Mouse (Mus musculus) stomach, embryonic 16.5 days (tissue): ENCODE results near the gene Tex37. TPM values are rescaled to one million over a fixed set of nuclear protein-coding genes. Genes with fewer than 3 reads are reported as not detected.
A peak's percentile ranks its signal among the peaks of the same experiment; 100 is the strongest.

Experiments
- ATAC-seq: fragments of 200-750 bp; cut with Nextera tagmentation; 2 replicates; pipeline ENCODE4 v1.8.0; 2017; ENCODE audit warnings: moderate number of reproducible peaks, moderate TSS enrichment; ENCODE audit not compliant: insufficient read depth, low FRiP score
- H3K27ac ChIP-seq: fragments of 300-500 bp; sonication (generic); 2 replicates; pipeline ENCODE4 v1.5.1; 2014; ENCODE audit warnings: low read length
- H3K27me3 ChIP-seq: fragments of 300-500 bp; sonication (generic); 2 replicates; pipeline ENCODE4 v1.6.1; 2014; ENCODE audit warnings: low read length, control low read depth, mixed read lengths; ENCODE audit not compliant: control insufficient read depth, insufficient read depth
- H3K36me3 ChIP-seq: fragments of 300-500 bp; sonication (generic); 2 replicates; pipeline ENCODE4 v1.6.1; 2014; ENCODE audit warnings: low read length; ENCODE audit not compliant: control insufficient read depth, insufficient read depth
- H3K4me1 ChIP-seq: fragments of 300-500 bp; sonication (generic); 2 replicates; pipeline ENCODE4 v1.6.1; 2014; ENCODE audit warnings: low read length, control low read depth, mixed read lengths; ENCODE audit not compliant: control insufficient read depth, insufficient read depth
- H3K4me2 ChIP-seq: fragments of 300-500 bp; sonication (generic); 2 replicates; pipeline ENCODE4 v1.6.1; 2014; ENCODE audit warnings: low read depth, low read length, mixed read lengths
- H3K4me3 ChIP-seq: fragments of 300-500 bp; sonication (generic); replicated peaks from 2 replicates; pipeline ENCODE4 v1.5.1; 2014; ENCODE audit warnings: mild to moderate bottlenecking, low read length
- H3K9ac ChIP-seq: fragments of 300-500 bp; sonication (generic); 2 replicates; pipeline ENCODE4 v1.6.1; 2014; ENCODE audit warnings: low read length
- H3K9me3 ChIP-seq: fragments of 300-500 bp; sonication (generic); replicated peaks from 2 replicates; pipeline ENCODE4 v1.6.1; 2016; ENCODE audit warnings: low read length, control low read depth; ENCODE audit not compliant: control insufficient read depth
- WGBS: fragments of 180-500 bp; shearing (Covaris S2); extraction: QIAGEN DNeasy Blood & Tissue Kit; methylation state at CpG from one replicate; pipeline ENCODE4 v1.1.7; 2014; 5-methylcytosine and 5-hydroxymethylcytosine counted together
- polyA plus RNA-seq: library from polyadenylated mRNA; unstranded; fragments of >200 nt; fragmentation: Nextera tagmentation; extraction: Ambion mirVana; gene quantifications from 2 replicates; pipeline ENCODE4 v1.2.1, GENCODE M21; 2015

The Tex37 gene
- polyA plus RNA-seq, 1 experiment from 2014 or later, result not detected

DNA sequence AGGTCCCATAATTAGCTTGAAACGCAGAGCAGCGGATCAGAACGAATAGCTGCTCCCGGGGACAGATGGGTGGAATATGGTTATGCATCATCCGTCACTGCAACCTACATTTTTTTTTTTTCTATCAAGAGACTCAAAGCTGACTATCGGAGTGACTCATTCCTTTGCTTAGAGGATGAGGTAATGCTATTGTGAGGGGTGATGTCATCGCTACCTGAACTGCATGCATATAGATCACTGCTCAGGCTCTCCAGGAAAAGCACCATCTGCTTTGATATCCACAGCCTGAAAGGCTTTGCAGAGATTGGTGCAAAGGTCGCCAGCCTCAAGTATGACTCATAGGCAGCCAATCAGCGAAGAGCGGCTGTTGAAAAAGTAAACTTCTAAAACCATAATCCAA is 46.6 kb downstream of the Tex37 start:
- Histone ChIP-seq H3K4me1 (peaks cover 10% of the 10 kb centered on the region), H3K4me3 (no peak overlapping the region), H3K9ac (no peak overlapping the region), H3K4me2 (peak overlapping the region; percentile 3), H3K27me3 (no peaks in the 10 kb centered on the region), H3K9me3 (no peaks in the 10 kb centered on the region), H3K36me3 (no peaks in the 10 kb centered on the region), H3K27ac (no peak overlapping the region)
- WGBS, result 39% methylated on average over 10 of the region's 10 CpGs
- peak; percentile 95 for ATAC-seq

DNA sequence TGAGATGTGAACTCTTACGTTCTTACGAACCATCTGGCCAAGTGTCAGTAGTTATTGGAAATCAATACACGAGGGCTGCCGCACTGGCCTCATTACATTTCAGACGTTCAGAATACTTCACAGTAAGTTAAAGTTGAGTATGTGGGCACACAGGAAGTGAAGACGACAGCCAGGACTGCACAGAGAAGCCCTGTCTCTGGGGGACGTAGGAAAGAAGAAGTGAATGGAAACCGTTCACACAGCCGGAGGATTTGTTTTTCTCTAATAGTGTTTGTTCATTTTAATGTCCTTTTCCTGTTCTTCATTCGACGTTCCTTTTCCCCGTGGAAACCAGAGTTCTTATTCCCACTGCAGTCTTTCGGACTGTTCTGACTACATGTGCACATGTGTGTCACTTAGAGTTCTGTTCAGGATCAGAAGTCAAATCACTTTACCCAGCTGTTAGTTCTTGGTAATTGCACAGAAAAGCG is 47.2 kb downstream of the Tex37 start:
- H3K27ac ChIP-seq, result no peak overlapping the region
- WGBS, result 49% methylated on average over 14 of the region's 14 CpGs
- H3K4me3 ChIP-seq, result no peak overlapping the region
- H3K9me3 ChIP-seq, result no peaks in the 10 kb centered on the region
- H3K4me2 ChIP-seq, result peak overlapping the region; percentile 3
- H3K9ac ChIP-seq, result no peak overlapping the region
- ATAC-seq, result no peak
- no peaks in the 10 kb centered on the region for H3K36me3 ChIP-seq
- peaks cover 10% of the 10 kb centered on the region for H3K4me1 ChIP-seq
- H3K27me3 ChIP-seq, result no peaks in the 10 kb centered on the region

GRCm38 (mm10) chr6:70867297-70867696 is 51.4 kb downstream of the Tex37 start:
- H3K4me3 ChIP-seq, result no peak overlapping the region
- 91% methylated on average over 9 of the region's 9 CpGs for WGBS
- no peak overlapping the region for H3K27ac ChIP-seq
- ATAC-seq, result no peak
- H3K9me3 ChIP-seq, result no peaks in the 10 kb centered on the region
- no peaks in the 10 kb centered on the region for H3K36me3 ChIP-seq
- no peak overlapping the region for H3K9ac ChIP-seq
- H3K4me1 ChIP-seq, result peaks cover 10% of the 10 kb centered on the region
- H3K4me2 ChIP-seq, result no peak overlapping the region
- no peaks in the 10 kb centered on the region for H3K27me3 ChIP-seq

- no peak overlapping the region for H3K27ac ChIP-seq
- H3K4me2 ChIP-seq, result no peak overlapping the region
- H3K9me3 ChIP-seq, result no peaks in the 10 kb centered on the region
- H3K9ac ChIP-seq, result no peak overlapping the region
- no peak overlapping the region for H3K4me3 ChIP-seq
- no peak for ATAC-seq
- no peaks in the 10 kb centered on the region for H3K27me3 ChIP-seq
- 74% methylated on average over 5 of the region's 5 CpGs for WGBS
- 0 out of 2 replicates have a peak, but pooled peaks cover 4% of the 10 kb centered on the region for H3K36me3 ChIP-seq
- H3K4me1 ChIP-seq, result peaks cover 8% of the 10 kb centered on the region
Observed at GRCm38 (mm10) chr6:70866761-70867160, 52.0 kb downstream of the Tex37 start.

- ATAC-seq, result no peak
- no peak overlapping the region for H3K27ac ChIP-seq
- H3K4me3 ChIP-seq, result no peak overlapping the region
- H3K27me3 ChIP-seq, result no peaks in the 10 kb centered on the region
- WGBS, result 86% methylated on average over 6 of the region's 6 CpGs
- 0 out of 2 replicates have a peak, but pooled peaks cover 9% of the 10 kb centered on the region for H3K36me3 ChIP-seq
- no peak overlapping the region for H3K4me2 ChIP-seq
- no peak overlapping the region for H3K9ac ChIP-seq
- H3K4me1 ChIP-seq, result no peaks in the 10 kb centered on the region
- no peaks in the 10 kb centered on the region for H3K9me3 ChIP-seq
Observed at GRCm38 (mm10) chr6:70864285-70864684, 54.4 kb downstream of the Tex37 start.

Other genes starting within 250 kb of the Tex37 start
- 2.8 and 3.5 TPM in 2 replicates for gene Rpia, start 126.7 kb downstream of the Tex37 start, polyA plus RNA-seq
- 10.9 and 11.1 TPM in 2 replicates for gene Eif2ak3, start 74.4 kb downstream of the Tex37 start, polyA plus RNA-seq
- not detected in 2 replicates for gene Foxi3, start 37.6 kb upstream of the Tex37 start, polyA plus RNA-seq
- 12.7 and 13.0 TPM in 2 replicates for gene Thnsl2, start 225.5 kb upstream of the Tex37 start, polyA plus RNA-seq